Mouse (Mus musculus): ENCODE results near the gene Mtcl1.

DNA sequence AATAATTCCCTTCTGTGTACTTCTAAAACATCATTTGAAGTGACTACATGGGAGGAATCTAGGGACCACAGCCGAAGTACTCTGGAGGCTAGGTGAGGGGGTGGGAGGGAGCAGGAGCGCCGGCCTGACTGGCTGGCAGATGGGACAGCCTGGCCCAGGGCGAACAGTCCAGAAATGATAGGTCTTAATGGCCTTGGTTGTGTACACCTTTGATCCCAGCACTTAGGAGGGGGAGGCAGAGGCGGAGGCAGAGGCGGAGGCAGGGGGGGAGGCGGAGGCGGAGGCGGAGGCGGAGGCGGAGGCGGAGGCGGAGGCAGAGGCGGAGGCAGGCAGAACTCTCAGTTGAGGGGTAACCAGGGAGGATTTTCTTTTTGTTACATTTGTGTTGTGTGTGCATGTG lies 49.0 kb upstream of the Mtcl1 start:
- no peak for TF ChIP-seq CTCF (IDR thresholded peaks at IDR 0.05; ENCODE audit: low read depth, low read length)
- TF ChIP-seq POLR2A (IDR thresholded peaks at IDR 0.05; ENCODE audit: borderline replicate concordance, low read depth, low read length): no peak
